Mouse (Mus musculus) hindbrain, embryonic 14.5 days (tissue): ENCODE measurements around the gene Lonp1. TPM values are rescaled to one million over a fixed set of nuclear protein-coding genes. Genes with fewer than 3 reads are reported as not detected.
A peak's percentile ranks its signal among the peaks of the same experiment; 100 is the strongest.

Experiments used
- ATAC-seq: fragments of 200-750 bp; cut with Nextera tagmentation; 2 replicates; pipeline ENCODE4 v1.8.0; 2017; ENCODE audit warnings: moderate number of reproducible peaks, mild to moderate bottlenecking, moderate TSS enrichment, moderate library complexity; ENCODE audit not compliant: low FRiP score
- DNase-seq: peaks from one replicate; pipeline ENCODE4 v3.0.0-alpha.2; 2015; ENCODE audit warnings: low spot score
- H3K27ac ChIP-seq: fragments of 300-500 bp; sonication (generic); 2 replicates; pipeline ENCODE4 v1.5.1; 2014; ENCODE audit warnings: mild to moderate bottlenecking, moderate library complexity
- H3K27me3 ChIP-seq: fragments of 300-500 bp; sonication (generic); 2 replicates; pipeline ENCODE4 v1.6.1; 2014; ENCODE audit warnings: mild to moderate bottlenecking, low read length, mixed read lengths; ENCODE audit not compliant: control insufficient read depth, insufficient read depth
- H3K36me3 ChIP-seq: fragments of 300-500 bp; sonication (generic); replicated peaks from 2 replicates; pipeline ENCODE4 v1.6.1; 2014; ENCODE audit not compliant: control insufficient read depth, insufficient read depth
- H3K4me1 ChIP-seq: fragments of 300-500 bp; sonication (generic); replicated peaks from 2 replicates; pipeline ENCODE4 v1.6.1; 2014; ENCODE audit warnings: antibody characterized with exemption, low read length, mixed read lengths; ENCODE audit not compliant: control insufficient read depth, insufficient read depth
- H3K4me2 ChIP-seq: fragments of 300-500 bp; sonication (generic); replicated peaks from 2 replicates; pipeline ENCODE4 v1.6.1; 2014; ENCODE audit warnings: mild to moderate bottlenecking, moderate library complexity
- H3K4me3 ChIP-seq: fragments of 300-500 bp; sonication (generic); replicated peaks from 2 replicates; pipeline ENCODE4 v1.5.1; 2014; ENCODE audit warnings: mild to moderate bottlenecking, low read length
- H3K9ac ChIP-seq: fragments of 300-500 bp; sonication (generic); 2 replicates; pipeline ENCODE4 v1.6.1; 2014
- H3K9me3 ChIP-seq: fragments of 300-500 bp; sonication (generic); 2 replicates; pipeline ENCODE4 v1.6.1; 2016; ENCODE audit warnings: low read length; ENCODE audit not compliant: control insufficient read depth
- WGBS: fragments of 180-500 bp; shearing (Covaris S2); extraction: QIAGEN DNeasy Blood & Tissue Kit; methylation state at CpG from one replicate; pipeline ENCODE4 v1.1.7; 2014; 5-methylcytosine and 5-hydroxymethylcytosine counted together
- polyA plus RNA-seq: library from polyadenylated mRNA; unstranded; fragments of >200 nt; fragmentation: Nextera tagmentation; extraction: Ambion mirVana; gene quantifications from 2 replicates; pipeline ENCODE4 v1.2.1, GENCODE M21; 2014

The Lonp1 gene
- polyA plus RNA-seq, 1 experiment from 2014 or later: 45.0 TPM

- no peak overlapping the region for H3K9ac ChIP-seq
- H3K36me3 ChIP-seq: no peaks in the 10 kb centered on the region
- no peaks in the 10 kb centered on the region; the same call in 1 of the 2 replicates for H3K4me1 ChIP-seq
- H3K9me3 ChIP-seq: no peaks in the 10 kb centered on the region
- H3K4me3 ChIP-seq: no peak overlapping the region
- ATAC-seq (no peak), DNase-seq (no peak)
- H3K4me2 ChIP-seq: no peak overlapping the region
- H3K27ac ChIP-seq: no peak overlapping the region
- WGBS: 65% methylated on average over 3 of the region's 3 CpGs
- H3K27me3 ChIP-seq: peaks cover 9% of the 10 kb centered on the region; the same call in 1 of the 2 replicates
Measured at GRCm38 (mm10) chr17:56663659-56664058, 37.0 kb upstream of the Lonp1 start.

GRCm38 (mm10) chr17:56656171-56656570 is 29.5 kb upstream of the Lonp1 start:
- WGBS: 82% methylated on average over 6 of the region's 6 CpGs
- Histone ChIP-seq H3K27ac (no peak overlapping the region), H3K36me3 (no peaks in the 10 kb centered on the region), H3K27me3 (no peaks in the 10 kb centered on the region), H3K9me3 (no peaks in the 10 kb centered on the region), H3K4me3 (no peak overlapping the region), H3K9ac (no peak overlapping the region), H3K4me1 (no peaks in the 10 kb centered on the region), H3K4me2 (no peak overlapping the region)
- DNase-seq (no peak), ATAC-seq (no peak)

GRCm38 (mm10) chr17:56655311-56655710 is 28.6 kb upstream of the Lonp1 start:
- no peak for ATAC-seq
- Histone ChIP-seq H3K4me3 (no peak overlapping the region), H3K27me3 (no peaks in the 10 kb centered on the region), H3K9ac (no peak overlapping the region), H3K4me1 (no peaks in the 10 kb centered on the region), H3K9me3 (no peaks in the 10 kb centered on the region), H3K36me3 (no peaks in the 10 kb centered on the region), H3K27ac (no peak overlapping the region), H3K4me2 (no peak overlapping the region)
- 86% methylated on average over 3 of the region's 3 CpGs for WGBS
- no peak for DNase-seq

GRCm38 (mm10) chr17:56654771-56655170 is 28.1 kb upstream of the Lonp1 start:
- WGBS: 77% methylated on average over 2 of the region's 2 CpGs
- Histone ChIP-seq H3K27ac (no peak overlapping the region), H3K4me3 (no peak overlapping the region), H3K4me2 (no peak overlapping the region), H3K9me3 (no peaks in the 10 kb centered on the region), H3K9ac (no peak overlapping the region), H3K27me3 (no peaks in the 10 kb centered on the region), H3K36me3 (no peaks in the 10 kb centered on the region), H3K4me1 (no peaks in the 10 kb centered on the region)
- no peak for DNase-seq
- ATAC-seq: no peak

DNA sequence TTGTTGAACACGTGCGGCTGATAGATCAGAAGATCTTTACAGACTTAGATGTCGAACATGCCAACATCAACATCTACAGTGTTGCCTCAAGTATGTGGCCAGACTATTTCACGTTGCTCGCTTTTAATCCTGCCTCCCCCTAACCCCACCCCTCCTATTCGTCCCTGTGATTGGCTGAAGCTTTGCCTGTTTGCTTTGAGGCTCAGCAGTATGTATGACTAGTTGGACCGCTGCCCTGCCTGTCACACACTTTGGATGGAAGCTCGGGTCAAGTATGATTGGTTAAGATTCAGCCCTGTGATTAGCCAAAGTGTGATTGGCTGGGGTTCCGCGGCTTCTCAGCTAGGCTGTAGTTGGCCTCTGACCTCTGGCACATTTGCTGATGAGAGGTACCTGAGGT is 25.1 kb upstream of the Lonp1 start:
- H3K4me3 ChIP-seq: no peak overlapping the region
- H3K4me2 ChIP-seq: no peak overlapping the region
- no peak overlapping the region for H3K27ac ChIP-seq
- ATAC-seq (peak; percentile 21; the same call in 1 of the 2 replicates), DNase-seq (no peak)
- H3K9ac ChIP-seq: no peak overlapping the region
- no peaks in the 10 kb centered on the region for H3K36me3 ChIP-seq
- no peaks in the 10 kb centered on the region for H3K9me3 ChIP-seq
- no peaks in the 10 kb centered on the region for H3K27me3 ChIP-seq
- 40% methylated on average over 10 of the region's 10 CpGs for WGBS
- H3K4me1 ChIP-seq: no peaks in the 10 kb centered on the region

DNA sequence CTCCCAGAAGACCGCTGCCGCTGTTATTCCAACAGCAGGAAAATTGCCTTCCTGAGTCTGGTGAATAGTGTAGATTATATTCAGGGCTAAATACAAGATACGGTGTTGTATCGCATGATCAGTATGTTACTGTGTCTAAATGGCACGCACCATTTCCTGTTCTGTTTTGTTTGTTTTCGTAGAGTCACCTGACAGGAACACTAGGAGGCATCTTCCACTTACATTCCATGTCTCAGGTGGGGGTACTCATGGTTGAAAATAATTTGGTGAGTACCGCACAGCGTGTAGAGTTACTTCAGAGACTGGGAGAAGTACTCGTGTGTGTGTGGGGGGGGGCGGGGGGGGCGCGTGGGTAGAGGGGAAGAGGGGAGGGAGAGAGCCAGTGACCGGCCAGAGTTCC is 20.9 kb upstream of the Lonp1 start:
- no peak overlapping the region for H3K4me3 ChIP-seq
- no peak overlapping the region for H3K4me2 ChIP-seq
- no peak overlapping the region for H3K27ac ChIP-seq
- WGBS: 69% methylated on average over 11 of the region's 13 CpGs
- H3K9me3 ChIP-seq: no peaks in the 10 kb centered on the region
- H3K36me3 ChIP-seq: no peaks in the 10 kb centered on the region
- DNase-seq: no peak
- ATAC-seq: no peak
- H3K9ac ChIP-seq: no peak overlapping the region
- no peaks in the 10 kb centered on the region for H3K27me3 ChIP-seq
- no peaks in the 10 kb centered on the region for H3K4me1 ChIP-seq

DNA sequence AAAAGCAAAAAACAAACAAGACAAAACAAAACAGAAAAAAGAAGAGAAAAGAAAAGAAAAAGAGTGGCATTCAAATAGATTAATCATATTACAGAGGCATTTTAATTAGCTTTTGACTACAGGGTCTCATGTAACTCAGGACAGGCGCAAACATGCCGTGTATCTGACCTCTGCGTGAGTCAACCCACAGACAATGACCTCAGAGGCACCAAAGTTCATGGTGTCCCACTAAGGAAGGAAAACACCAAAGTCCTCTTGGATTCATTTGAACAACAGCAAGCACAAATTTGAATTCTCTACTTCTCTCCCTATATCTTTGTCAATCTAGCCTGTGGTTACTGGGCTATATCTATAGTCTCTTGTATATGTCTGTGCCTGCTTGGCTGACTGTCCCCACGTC is 16.6 kb upstream of the Lonp1 start:
- H3K4me1 ChIP-seq: no peaks in the 10 kb centered on the region
- no peak overlapping the region for H3K4me2 ChIP-seq
- no peak overlapping the region for H3K4me3 ChIP-seq
- H3K9ac ChIP-seq: no peak overlapping the region
- no peak for ATAC-seq
- WGBS: 81% methylated on average over 4 of the region's 4 CpGs
- H3K27me3 ChIP-seq: no peaks in the 10 kb centered on the region
- H3K36me3 ChIP-seq: no peaks in the 10 kb centered on the region
- no peak for DNase-seq
- H3K9me3 ChIP-seq: no peaks in the 10 kb centered on the region
- no peak overlapping the region for H3K27ac ChIP-seq

DNA sequence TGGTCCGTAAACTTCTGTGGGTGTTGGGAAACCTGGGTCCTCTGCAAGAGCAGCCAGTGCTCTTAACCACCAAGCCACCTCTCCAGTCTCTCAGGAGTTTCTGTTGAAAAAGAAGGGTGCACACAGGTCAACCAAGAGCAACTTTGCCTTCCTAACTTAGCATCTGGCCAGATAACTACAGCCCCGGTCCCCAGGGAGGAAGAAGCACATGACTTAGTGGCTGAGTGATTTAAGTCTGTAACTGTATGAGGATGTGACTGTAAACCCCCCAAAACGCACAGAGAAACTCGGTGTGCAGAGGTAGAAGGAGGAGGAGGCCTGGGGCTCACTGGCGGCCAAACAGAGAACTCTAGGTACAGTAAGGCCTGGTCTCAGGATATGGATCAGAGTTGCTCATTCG is 7.3 kb upstream of the Lonp1 start:
- WGBS: 85% methylated on average over 6 of the region's 6 CpGs

GRCm38 (mm10) chr17:56631807-56632206 is 5.1 kb upstream of the Lonp1 start:
- H3K27ac ChIP-seq: no peak overlapping the region
- no peak overlapping the region for H3K4me3 ChIP-seq
- WGBS: 58% methylated on average over 4 of the region's 4 CpGs
- no peaks in the 10 kb centered on the region for H3K36me3 ChIP-seq
- H3K27me3 ChIP-seq: no peaks in the 10 kb centered on the region
- no peak for ATAC-seq
- no peaks in the 10 kb centered on the region for H3K9me3 ChIP-seq
- no peak overlapping the region for H3K4me2 ChIP-seq
- no peak for DNase-seq
- H3K9ac ChIP-seq: no peak overlapping the region
- H3K4me1 ChIP-seq: peaks cover 6% of the 10 kb centered on the region; the same call in 1 of the 2 replicates

More for the DNA sequence above, 7.3 kb upstream of the Lonp1 start:
- H3K36me3 ChIP-seq: no peaks in the 10 kb centered on the region
- H3K9me3 ChIP-seq: no peaks in the 10 kb centered on the region
- DNase-seq (no peak), ATAC-seq (no peak)
- no peak overlapping the region for H3K9ac ChIP-seq
- H3K4me3 ChIP-seq: no peak overlapping the region
- no peaks in the 10 kb centered on the region for H3K27me3 ChIP-seq
- H3K4me1 ChIP-seq: no peaks in the 10 kb centered on the region
- no peak overlapping the region for H3K4me2 ChIP-seq
- no peak overlapping the region for H3K27ac ChIP-seq
